Mouse (Mus musculus) yolk sac, embryonic 10.5 days (tissue): ENCODE results near the gene Cpne8.
"Not testable (repeated sequence)": the region's sequence is repeated elsewhere in the genome, so short reads cannot be mapped to it uniquely, and the experiment has no call there.

Experiments used
- DNase-seq: peaks from one replicate; pipeline ENCODE4 v3.0.0-alpha.2; 2017; ENCODE audit warnings: low spot score

The Cpne8 gene

DNA sequence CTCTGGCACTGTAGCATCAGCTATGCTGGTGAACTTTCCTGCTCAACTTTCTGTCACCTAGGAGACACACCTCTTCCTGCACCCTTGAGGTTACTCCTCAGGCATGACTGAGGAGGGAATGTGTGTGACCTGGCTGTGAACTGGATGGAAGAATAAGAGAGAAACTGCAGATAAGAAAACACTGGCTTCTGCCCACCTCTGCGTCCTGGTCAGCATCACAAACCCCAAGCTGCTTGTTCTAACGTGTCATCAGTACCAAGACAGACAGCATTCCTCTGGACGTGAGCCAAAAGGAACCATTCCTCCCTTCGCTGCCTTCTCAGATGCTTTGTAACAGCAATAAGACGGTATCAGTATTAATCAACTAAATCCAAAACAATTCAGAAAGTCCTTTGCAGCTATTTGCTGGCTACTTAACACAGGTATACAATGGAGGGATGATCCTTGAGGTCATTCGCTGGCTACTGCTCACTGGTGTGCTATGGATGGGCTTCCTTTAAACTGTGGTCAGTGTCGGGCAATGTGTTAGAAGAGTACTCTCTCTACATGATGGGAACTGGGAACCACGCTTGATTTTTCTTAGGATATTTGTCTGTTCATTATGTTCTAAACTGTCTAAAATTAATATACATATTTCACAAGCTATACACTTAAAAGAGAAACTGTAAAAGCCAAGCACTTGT lies 63.0 kb downstream of the Cpne8 start:
- DNase-seq = no peak

DNA sequence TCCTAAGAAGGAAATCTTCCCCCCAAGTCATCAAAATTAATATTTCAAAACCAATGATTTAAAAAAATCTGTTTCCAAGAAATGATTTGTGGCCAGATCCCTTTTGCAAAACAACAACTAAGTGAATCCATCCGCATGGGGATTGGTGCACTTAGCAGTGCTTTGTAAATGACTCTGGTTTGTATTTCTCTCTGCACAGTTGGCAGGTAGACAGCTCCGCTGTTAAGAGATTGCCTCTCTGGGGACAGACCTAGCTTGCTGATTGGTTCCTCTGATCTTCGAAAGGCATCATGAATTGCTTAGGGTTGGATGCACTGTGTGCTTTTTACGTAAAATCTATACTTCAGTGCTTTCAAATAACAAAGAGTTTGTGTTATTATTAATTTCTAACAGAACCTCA lies 68.5 kb downstream of the Cpne8 start:
- DNase-seq = not testable (repeated sequence)

DNA sequence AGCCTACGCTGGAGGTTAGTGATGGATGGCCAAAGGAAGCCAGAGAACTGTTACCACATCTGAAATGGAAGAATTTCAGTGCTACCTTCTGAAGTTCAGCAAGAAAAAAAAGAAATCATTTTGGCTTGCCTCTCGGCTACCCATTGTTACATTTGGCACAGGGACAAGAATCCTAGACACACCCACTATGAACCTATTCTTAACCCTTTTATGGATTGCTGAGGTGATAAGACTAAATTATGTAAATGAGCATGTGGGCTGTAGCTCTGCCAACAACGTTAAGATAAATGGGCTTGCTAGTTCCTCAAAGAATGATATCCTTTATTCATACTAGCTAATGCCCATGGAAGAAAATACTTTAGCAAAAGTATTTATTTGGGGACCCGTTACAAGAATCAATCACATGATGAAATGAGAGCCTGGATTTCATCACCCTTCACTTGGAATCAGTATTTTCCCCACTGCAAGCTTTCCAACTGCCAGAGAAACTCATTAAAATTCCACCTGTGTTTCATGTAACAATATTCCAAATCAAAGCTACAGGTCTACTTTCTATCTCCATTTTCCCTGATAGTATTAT lies 69.3 kb downstream of the Cpne8 start:
- DNase-seq = no peak

DNA sequence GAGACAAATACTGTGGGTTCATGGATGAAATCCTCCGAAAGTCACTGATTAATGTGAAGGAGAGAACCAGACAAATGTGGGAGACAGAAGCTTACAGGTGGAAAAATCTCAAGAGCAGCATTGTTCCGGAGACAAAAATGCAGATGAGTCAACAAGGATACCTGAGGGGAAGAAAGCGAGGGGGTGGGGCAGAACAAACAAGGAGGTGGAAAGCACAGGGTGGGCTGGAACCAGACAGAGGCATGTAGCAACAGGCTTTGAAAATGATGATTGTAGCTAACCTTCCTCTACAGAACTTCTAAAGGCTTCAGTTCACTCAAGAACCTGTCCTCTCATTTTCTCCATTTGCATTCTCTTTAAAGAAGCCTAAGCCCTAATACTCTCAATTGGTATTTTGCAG lies 70.9 kb downstream of the Cpne8 start:
- DNase-seq = no peak

DNA sequence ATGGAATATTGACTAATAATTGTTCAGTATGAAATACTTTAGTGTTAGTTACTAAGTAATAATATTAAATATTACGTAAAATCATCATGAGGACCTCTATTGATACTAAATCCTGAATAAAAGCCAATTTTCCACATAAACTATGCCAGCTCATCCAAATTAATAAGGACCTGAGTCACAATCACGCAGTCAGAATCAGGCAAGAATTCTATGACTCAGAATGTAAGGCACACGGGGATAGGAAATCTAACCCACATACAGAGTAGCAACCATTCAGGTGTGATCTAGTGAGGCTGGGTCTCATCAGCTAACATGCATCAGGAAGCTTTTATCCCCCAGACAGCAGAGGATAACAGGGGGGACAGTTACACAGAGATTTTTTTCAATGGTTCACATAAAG lies 72.1 kb downstream of the Cpne8 start:
- no peak for DNase-seq

DNA sequence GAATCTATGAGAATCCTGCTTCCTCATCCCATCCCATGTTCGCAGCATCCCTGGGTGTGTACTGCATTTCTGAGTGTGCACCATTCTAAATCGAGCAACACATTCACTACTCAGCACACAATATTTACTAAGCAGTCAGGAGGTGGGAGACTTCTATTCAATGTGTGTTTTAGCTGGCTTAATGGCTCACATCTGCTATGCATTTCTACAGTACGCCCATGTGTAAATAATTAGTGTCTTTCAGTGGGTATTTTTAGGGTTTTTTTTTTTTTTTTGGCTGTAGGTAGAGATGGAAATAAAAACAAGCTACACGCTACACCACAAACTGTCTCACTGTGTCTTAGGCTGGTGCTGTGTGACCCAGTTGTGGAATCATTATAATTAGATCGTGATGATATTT lies 75.6 kb downstream of the Cpne8 start:
- DNase-seq = no peak

DNA sequence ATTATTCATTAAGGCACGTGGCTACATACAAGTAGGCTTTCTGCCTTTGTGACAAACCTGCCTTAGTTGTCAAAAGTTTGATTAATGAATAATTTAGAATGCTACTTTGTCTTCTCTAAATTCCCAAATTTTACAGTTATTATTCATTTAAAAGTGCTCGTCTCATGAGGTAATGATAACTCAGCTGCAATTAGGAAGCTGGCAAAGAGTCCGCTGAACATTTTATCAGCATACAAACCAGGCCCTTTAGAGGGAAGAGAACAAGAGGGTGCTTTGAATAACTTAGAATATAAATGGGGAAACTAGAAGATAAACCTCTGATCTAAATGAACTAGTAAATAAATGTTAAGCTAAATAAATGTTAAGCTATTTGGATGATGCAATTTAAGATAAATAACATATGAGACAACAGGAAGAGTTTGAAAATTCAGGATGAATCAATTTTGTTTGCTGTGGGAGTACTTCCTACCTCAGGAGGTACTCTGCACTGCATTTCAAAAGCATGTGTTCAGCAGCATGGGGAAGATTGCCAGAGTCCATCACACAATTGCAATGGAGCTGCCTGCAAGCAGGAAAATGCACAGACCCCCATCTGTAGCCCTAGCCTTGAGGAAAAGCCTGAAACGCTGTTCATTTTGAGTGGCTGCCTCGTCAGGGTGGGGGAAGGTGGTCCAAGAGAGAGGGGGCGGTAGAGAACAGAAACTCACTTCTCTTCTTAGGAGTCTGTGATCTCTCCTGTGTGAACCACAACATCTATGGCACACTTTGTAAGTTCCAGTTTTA lies 81.3 kb downstream of the Cpne8 start:
- DNase-seq = no peak

DNA sequence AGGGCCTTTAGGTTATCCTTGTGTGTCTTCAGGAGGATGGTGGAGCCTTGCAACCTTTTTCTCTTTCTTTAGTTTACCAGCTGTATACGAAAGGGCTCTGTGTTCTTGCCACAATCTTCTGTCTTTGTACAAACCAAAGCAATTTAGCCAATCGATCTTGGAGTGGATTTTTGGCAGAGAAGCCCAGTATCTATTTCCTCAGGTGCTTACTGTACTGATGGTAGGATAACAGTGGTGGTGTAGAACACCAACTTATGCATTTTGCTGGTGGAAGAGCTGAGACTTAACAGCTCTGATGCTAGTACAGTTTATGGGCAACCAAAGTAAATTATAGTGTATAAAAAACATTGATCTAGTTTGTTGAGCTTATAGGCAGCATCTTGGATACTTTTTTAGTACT lies 83.6 kb downstream of the Cpne8 start:
- no peak for DNase-seq

DNA sequence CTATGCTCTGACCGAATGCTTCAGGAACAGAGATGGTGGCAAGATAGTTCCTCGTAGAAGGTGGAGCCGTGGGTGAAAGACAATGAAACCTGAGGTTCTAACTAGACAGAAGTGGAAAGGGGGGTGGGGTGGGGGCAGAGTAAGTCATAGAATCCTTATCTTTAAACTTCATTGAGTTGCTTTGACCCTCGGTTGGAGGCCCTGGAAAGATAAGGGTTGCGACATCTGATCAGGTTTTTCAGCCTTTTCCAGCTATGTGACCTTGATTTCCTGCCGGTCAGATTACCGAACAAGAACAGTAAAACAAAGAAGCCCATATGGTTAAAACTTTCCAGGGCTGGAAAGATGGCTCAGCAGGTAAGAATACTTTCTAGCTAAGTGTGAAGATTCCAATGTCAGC lies 89.6 kb downstream of the Cpne8 start:
- DNase-seq = peak; percentile 16

DNA sequence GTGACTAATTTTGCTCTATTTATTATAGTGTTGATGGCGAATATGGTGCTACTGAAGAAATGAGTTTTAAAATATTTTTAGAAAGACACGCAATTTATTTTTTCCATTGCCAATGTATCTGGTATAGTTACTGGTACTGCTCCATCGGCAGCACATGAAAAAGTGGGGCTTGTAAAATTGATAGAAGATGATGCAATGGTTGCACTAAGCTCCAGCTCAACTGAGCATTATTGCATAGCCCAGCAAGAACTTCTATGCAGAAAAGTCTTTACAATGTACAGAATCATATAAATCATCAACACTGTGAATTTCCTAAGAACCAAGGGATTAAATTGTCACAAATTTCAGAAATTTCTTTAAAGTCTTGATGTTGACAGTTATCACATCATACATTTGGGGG lies 101.8 kb downstream of the Cpne8 start:
- DNase-seq = no peak

DNA sequence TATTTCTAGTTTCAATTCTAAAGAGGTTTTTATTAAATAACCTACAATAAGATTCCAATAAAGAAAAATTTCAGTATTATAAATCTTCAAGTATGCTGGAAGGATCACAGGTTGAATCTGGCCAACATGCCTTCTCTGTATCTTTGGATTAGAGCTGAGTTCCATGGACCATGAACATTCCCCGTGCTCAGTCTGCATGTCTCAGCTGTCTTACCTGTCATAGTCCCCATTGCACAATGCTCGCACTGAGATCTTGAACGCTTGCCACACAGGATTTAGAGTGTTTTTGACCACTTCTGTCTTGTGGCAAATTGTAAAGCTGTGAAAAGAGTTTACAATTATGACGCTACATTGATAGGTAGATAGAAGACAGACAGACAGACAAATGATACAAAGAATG lies 110.0 kb downstream of the Cpne8 start:
- DNase-seq = no peak

DNA sequence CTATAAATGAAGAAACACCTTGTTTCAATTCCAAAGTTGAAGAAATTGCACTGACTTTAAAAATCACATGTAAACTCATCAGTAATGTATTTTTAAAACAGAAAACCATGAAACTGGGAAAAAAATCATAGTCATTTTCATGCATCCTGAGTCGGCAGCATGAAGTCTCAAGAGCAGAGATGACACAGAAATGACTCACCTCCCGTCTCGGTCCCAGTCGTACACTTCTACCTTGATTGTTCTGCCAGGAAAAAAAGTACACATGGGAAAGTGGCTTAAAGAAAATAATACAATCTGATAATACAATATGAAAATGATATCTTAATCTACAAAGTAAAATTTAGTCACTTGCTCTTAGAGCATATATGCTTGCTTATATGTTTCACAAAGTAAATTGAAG lies 111.2 kb downstream of the Cpne8 start:
- no peak for DNase-seq

DNA sequence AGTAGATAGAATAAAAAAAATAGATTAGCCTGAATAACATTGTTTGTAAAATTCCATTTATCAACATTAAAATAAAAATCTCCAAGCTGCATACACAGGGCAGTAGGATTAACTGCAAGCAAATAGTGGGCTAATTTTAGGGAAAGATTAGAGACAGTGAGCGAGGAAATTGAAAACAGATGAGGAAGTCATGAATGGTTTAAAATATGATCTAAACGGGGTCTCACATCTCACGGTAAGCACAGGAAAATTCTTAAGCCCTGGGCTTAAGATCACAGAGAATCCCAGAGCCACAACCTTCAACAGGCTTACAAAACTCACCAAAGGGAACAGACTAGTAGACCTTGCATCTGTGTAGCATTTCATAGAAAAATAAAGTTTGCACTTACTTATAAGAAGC lies 115.2 kb downstream of the Cpne8 start:
- no peak for DNase-seq

DNA sequence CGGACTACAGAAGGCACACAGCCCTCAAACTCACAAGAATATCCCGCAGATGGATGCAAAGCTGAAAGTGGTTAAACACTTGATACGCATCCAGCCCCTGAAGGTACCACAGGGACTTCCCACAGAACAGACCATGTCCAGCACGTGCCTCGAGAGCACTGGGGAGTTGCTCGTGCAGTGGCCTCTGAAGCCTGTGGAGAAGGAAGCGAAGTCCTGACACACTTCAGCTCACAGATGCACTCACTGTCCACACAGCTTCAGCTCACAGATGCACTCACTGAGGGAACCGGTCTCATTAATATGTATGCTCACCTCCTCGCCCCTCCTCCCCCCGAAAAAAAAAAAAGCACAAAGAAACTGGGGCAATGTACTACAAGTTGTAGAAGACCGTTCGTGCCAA lies 117.6 kb downstream of the Cpne8 start:
- DNase-seq = no peak

DNA sequence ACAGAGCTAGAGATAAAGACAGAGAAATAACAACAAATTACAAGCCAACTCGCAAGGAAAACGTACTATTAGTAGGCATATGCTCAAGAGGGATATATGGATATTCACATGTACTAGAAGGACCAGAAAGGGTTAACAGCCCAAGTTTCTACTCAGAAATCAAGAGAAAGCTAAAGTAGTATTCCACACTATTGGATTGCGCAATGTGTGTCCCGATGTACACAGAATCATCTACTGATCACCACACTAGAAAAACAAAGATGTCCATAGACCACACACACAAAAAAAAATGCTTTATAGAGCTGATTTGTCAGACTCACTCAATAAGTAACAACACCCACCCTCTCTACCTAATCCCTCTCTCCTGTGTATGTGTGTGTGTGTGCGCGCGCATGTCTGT lies 130.6 kb downstream of the Cpne8 start:
- no peak for DNase-seq

DNA sequence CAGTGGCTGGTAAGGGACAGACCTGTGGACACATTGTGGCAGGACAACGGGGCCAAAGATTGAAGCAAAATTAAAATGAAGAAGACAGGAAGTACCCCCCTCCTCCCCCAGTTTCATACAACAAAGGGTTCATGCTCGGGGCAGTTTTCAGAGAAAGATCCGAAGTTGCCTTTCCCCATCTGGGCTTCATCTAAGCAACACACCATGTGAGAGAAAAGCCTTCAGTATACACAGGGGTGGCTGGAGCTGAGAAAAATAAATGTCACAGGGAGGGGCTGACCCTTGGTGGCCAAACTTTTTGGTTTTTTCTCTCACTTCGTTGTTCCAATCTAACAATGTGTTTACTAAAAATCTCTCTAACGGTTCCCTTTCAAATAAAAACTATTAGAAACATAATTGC lies 135.8 kb downstream of the Cpne8 start:
- DNase-seq = no peak

DNA sequence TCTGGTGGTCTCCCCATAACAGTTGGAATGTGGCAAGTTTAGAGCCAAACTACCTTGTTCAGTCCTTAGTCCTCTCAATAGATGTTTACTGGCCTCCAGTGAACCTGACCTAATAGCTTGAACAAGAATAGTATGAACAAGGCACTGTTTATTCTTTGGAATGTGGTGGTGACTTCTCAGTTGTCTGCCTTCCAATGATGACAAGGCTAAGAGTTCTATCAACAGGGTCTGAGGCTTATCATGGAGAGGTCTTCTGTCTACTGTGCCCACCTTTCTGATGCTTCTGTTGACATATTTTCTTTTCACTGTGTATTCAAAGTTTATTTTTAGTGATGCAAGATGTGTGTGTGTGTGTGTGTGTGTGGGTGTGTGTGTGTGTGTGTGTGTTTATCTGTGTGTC lies 137.1 kb downstream of the Cpne8 start:
- DNase-seq = no peak

DNA sequence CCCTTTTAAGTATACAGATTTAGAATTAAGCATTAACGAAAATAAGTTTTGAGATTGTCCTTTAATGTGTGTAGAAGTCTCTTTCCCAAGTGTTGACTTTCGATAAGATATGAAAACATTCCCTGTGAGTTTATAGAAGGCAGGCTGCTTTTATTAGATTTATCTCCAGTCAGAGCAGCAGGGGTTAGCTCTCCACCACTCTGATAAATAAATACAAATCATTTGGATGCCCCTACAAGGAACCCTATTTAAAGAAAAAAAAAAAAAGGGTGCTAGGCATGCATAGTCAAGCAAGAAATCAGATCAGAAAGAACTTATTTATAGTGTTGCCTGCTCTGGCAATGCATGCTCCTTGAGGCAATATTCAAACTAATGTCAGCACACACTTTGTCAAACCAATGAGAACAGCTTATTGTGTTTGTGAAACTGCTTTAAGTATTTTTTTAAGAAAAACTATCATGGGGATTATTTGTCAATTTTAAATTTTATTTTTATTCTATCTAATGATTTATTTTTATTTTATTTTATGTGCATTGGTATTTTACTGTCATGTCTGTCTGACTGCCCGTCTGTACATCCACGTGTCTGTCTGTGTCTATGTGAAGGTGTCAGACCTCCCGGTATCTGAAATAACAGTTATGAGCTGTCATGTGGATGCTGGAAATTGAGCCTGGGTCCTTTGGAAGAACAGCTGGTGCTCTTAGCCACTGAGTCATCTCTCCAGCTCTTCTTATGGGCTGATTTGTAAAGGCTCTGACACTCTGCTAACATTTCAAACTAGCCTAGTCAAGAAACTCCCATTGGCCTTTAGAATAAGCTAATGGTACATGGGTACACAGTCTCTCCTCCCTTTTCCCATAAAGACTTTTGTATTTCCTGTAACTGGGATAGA lies 142.7 kb downstream of the Cpne8 start:
- no peak for DNase-seq

DNA sequence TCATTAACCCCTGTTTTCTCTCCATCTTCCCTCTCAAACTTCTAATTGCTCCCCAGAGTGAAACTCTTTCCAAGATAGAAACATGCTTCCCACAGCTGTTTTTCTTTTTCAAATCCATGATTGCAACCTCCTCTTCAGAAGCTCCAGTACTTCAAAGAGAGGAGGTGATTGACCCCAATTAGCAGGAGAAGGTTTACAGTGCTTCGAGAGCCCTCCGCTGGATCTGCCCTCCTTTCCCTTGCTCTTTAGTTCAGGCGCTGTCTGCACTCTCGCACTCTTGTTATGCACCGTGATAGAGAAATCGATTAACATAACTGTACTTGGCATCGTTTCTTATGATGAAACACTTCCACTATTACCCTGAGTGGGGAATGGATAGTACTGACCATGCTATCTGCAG lies 143.5 kb downstream of the Cpne8 start:
- DNase-seq = no peak

DNA sequence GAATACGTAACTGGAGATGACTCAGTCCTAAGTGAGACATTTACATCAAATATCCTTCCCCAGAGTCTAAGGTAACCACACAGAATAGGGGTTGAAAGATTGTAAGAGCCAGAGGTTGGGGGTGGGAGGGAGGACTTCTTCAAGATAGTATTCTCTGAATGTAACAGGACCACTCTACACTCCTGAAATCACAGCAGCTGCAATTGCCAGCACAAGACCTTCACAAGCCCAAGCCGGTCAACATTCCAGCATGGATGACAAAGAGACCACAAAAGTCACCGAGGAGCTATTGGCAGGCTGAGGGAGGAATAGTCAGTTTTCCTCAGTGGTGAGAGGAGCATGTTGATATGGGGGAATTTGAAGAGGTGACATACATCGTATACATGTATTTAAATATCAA lies 166.5 kb downstream of the Cpne8 start:
- no peak for DNase-seq

DNA sequence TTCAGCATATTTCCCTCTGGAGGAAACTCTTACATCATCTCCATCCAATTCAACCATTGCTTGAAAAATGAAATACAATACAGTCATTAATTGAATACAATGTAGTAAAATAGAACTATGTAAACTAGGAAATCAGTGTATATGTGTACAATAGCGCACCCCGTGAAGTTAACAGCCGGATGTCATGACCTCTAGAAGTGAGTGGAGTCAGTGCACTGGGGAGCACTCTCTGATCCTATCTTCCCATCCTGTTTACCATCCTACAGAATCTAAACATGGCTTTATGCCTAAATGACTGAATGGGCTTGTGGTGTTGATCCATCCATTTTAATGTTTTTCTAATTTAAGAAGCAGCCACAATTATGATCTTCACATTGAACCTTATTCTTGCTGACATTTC lies 182.2 kb downstream of the Cpne8 start:
- DNase-seq = no peak

DNA sequence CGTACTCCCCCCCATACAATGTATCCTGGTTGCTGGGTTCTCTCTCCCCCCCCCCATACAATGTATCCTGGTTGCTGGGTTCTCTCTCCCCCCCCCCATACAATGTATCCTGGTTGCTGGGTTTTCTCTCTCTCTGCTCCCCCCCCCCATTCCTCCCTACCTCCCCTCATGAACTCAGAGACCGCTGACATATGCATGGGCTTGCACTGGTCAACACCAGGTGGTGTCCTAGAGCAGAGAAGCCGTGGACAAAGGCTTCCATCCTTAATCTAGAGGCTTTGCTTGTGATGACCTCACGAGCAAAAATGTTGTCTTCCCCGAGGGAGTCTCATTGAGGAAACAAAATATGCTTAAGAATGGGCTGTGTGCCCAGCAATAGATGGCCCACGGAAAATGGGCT lies 187.7 kb downstream of the Cpne8 start:
- DNase-seq = no peak

DNA sequence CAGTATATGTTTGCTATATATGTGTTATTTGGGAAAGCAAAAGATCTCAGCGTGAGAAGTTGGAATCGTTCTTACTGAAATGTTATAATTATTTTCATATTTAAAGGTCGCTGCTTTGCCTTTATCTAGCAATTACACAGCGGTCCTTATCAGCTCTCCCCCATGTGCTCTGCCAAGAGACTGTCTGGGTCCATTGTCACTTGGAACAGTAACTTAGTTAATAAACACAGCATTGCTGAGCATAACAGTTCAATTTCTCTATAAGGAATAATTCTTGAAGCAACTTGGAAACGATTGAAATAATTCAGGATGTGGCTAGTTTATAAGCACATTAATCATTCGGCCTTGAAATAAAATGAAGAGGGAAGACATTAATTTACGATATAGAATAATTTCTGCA lies 189.0 kb downstream of the Cpne8 start:
- DNase-seq = no peak
